Mouse (Mus musculus): ENCODE measurements around the gene Nrf1.

DNA sequence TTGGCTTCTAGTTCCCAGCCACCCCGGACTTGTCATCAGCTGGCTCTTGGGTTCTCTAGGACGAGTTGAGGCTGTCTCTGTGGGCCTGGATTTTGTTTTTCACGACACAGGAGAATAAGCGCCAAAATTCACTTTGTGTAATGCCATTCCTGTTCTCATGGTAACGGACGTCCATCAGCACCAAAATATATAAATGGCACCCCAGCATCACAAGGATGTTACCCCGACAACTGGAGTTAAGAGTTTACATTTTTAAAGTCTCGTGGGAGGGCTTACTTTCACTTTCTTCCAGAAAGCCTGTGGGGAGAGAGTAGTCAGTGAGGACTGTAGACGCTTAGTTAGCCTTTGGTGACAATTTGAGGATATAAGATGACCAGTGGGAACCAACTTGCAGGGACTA is 45.2 kb upstream of the Nrf1 start:
- TF ChIP-seq CTCF (IDR thresholded peaks at IDR 0.05; ENCODE audit: low read depth) (no peak), EP300 (IDR thresholded peaks at IDR 0.05; ENCODE audit: low read depth) (no peak)

All from liver, embryonic 14.5 days (tissue).